Mouse (Mus musculus) heart, postnatal 14 days (tissue): Measurements from ENCODE around the gene H2-Q10. TPM values are rescaled to one million over a fixed set of nuclear protein-coding genes. Genes with fewer than 3 reads are reported as not detected.
"Not testable (repeated sequence)": the region's sequence is repeated elsewhere in the genome, so short reads cannot be mapped to it uniquely, and the experiment has no call there.

Source experiments
- DNase-seq, 2 experiments: peaks; one replicate each; pipeline ENCODE4 v3.0.0; 2021 to 2022
- intact Hi-C: fragments of 180-260 bp; cut with DNase I; formaldehyde crosslinking; loops from one replicate; pipeline ENCODE4 v1.15.1; 2025
- long read RNA-seq, 2 experiments: library from polyadenylated mRNA; stranded (forward); transcript quantifications; one replicate each; pipeline ENCODE4 v2.0.0; 2021
- total RNA-seq, 2 experiments: library from RNA; stranded (reverse); gene quantifications; 2 replicates each; pipeline ENCODE4 v1.2.3; 2021

H2-Q10 gene
- total RNA-seq, result under 1 TPM; 0.12 to 0.20 TPM
- long read RNA-seq, experiment 1, result 0 reads
- long read RNA-seq, experiment 2, result 0 reads

- DNase-seq, result peak in 1 of 2 experiments; percentile 3
- intact Hi-C loops, result no loop called here
Measured at GRCm38 (mm10) chr17:35469842-35470751, at the start of gene H2-Q10. H2-Q10 (plus strand) TSS chr17:35470089.

- intact Hi-C loops, result not testable (repeated sequence)
- peak in 1 of 2 experiments; percentile 13 for DNase-seq
Measured at GRCm38 (mm10) chr17:35420206-35420810, 49.6 kb upstream of the H2-Q10 start.

- DNase-seq, intact Hi-C loops: not testable (repeated sequence)
Measured at GRCm38 (mm10) chr17:35421331-35421730, 48.6 kb upstream of the H2-Q10 start.

- DNase-seq, intact Hi-C loops: not testable (repeated sequence)
Measured at GRCm38 (mm10) chr17:35422360-35422759, 47.5 kb upstream of the H2-Q10 start.

GRCm38 (mm10) chr17:35423131-35423810 lies 46.6 kb upstream of the H2-Q10 start:
- intact Hi-C loops, DNase-seq: not testable (repeated sequence)

GRCm38 (mm10) chr17:35424106-35424505 lies 45.8 kb upstream of the H2-Q10 start:
- DNase-seq, intact Hi-C loops: not testable (repeated sequence)

- peak; percentile 32 to 47 for DNase-seq
- intact Hi-C loops, result not testable (repeated sequence)
Measured at GRCm38 (mm10) chr17:35424624-35425416, 45.1 kb upstream of the H2-Q10 start, which contains the start of gene H2-Q6. H2-Q6 (plus strand) TSS chr17:35424850.

GRCm38 (mm10) chr17:35425474-35425873 lies 44.4 kb upstream of the H2-Q10 start:
- intact Hi-C loops, result not testable (repeated sequence)
- DNase-seq, result peak in 1 of 2 experiments; percentile 12

- DNase-seq, intact Hi-C loops: not testable (repeated sequence)
Measured at GRCm38 (mm10) chr17:35428883-35429282, 41.0 kb upstream of the H2-Q10 start.

GRCm38 (mm10) chr17:35430671-35431070 lies 39.2 kb upstream of the H2-Q10 start:
- intact Hi-C loops, DNase-seq: not testable (repeated sequence)

GRCm38 (mm10) chr17:35432167-35432566 lies 37.7 kb upstream of the H2-Q10 start:
- DNase-seq, intact Hi-C loops: not testable (repeated sequence)

GRCm38 (mm10) chr17:35434836-35435235 lies 35.1 kb upstream of the H2-Q10 start:
- DNase-seq, intact Hi-C loops: not testable (repeated sequence)

GRCm38 (mm10) chr17:35435577-35435976 lies 34.3 kb upstream of the H2-Q10 start:
- intact Hi-C loops, DNase-seq: not testable (repeated sequence)

GRCm38 (mm10) chr17:35437386-35437936 lies 32.4 kb upstream of the H2-Q10 start:
- DNase-seq, intact Hi-C loops: not testable (repeated sequence)

GRCm38 (mm10) chr17:35438395-35438794 lies 31.5 kb upstream of the H2-Q10 start:
- DNase-seq, intact Hi-C loops: not testable (repeated sequence)

GRCm38 (mm10) chr17:35438885-35439284 lies 31.0 kb upstream of the H2-Q10 start, which contains the start of gene H2-Q7:
H2-Q7 (plus strand) TSS chr17:35439155.
- intact Hi-C loops, result not testable (repeated sequence)
- peak; percentile 70 to 87 for DNase-seq

GRCm38 (mm10) chr17:35439295-35439747 lies 30.6 kb upstream of the H2-Q10 start:
- DNase-seq, result peak in 1 of 2 experiments; percentile 20
- intact Hi-C loops, result not testable (repeated sequence)

GRCm38 (mm10) chr17:35439925-35440645 lies 29.8 kb upstream of the H2-Q10 start:
- DNase-seq, intact Hi-C loops: not testable (repeated sequence)
